Mouse (Mus musculus): ENCODE data around the gene Ccdc71.

DNA sequence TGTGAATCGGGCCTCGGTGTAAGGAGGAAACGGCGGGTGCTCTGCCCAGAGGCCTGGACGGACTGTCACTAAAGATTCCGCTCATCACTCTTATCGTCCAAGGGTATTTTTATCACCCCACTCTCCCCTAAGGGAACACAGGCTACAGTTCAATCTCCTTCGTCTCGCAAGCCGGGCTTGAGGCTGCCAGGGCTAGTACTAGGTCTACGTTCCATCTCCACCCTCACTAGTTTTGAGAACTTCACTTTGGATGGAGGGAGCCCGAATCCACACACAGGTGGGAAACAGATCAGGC is 30.9 kb downstream of the Ccdc71 start:
- TF ChIP-seq CTCF (IDR thresholded peaks at IDR 0.05) (no peak), POLR2A (IDR thresholded peaks at IDR 0.05; ENCODE audit: insufficient read depth, low read depth, low read length) (no peak), EP300 (IDR thresholded peaks at IDR 0.05; ENCODE audit: insufficient read depth, low read depth, low read length) (no peak)
